Mouse (Mus musculus) stomach, embryonic 14.5 days (tissue): Measurements from ENCODE around the gene Wee1. TPM values are rescaled to one million over a fixed set of nuclear protein-coding genes. Genes with fewer than 3 reads are reported as not detected.
"Not testable (repeated sequence)": the region's sequence is repeated elsewhere in the genome, so short reads cannot be mapped to it uniquely, and the experiment has no call there.

Experiments used
- ATAC-seq: fragments of 200-750 bp; cut with Nextera tagmentation; 2 replicates; pipeline ENCODE4 v1.8.0; 2017; ENCODE audit warnings: low read depth, moderate TSS enrichment; ENCODE audit not compliant: insufficient number of reproducible peaks, insufficient read depth, low FRiP score
- H3K27ac ChIP-seq: fragments of 300-500 bp; sonication (generic); 2 replicates; pipeline ENCODE4 v1.5.1; 2014; ENCODE audit warnings: mild to moderate bottlenecking, low read length, moderate library complexity, mixed read lengths
- H3K27me3 ChIP-seq: fragments of 300-500 bp; sonication (generic); 2 replicates; pipeline ENCODE4 v1.6.1; 2014; ENCODE audit warnings: low read length, control low read depth, mixed read lengths; ENCODE audit not compliant: control insufficient read depth, insufficient read depth
- H3K36me3 ChIP-seq: fragments of 300-500 bp; sonication (generic); 2 replicates; pipeline ENCODE4 v1.6.1; 2014; ENCODE audit warnings: mild to moderate bottlenecking, control low read depth, low read length, moderate library complexity, mixed read lengths; ENCODE audit not compliant: control insufficient read depth, insufficient read depth
- H3K4me1 ChIP-seq: fragments of 300-500 bp; sonication (generic); 2 replicates; pipeline ENCODE4 v1.6.1; 2014; ENCODE audit warnings: low read length, control low read depth, mixed read lengths; ENCODE audit not compliant: control insufficient read depth, insufficient read depth
- H3K4me2 ChIP-seq: fragments of 300-500 bp; sonication (generic); replicated peaks from 2 replicates; pipeline ENCODE4 v1.6.1; 2014; ENCODE audit warnings: low read depth, low read length, control low read depth
- H3K4me3 ChIP-seq: fragments of 300-500 bp; sonication (generic); 2 replicates; pipeline ENCODE4 v1.5.1; 2014; ENCODE audit warnings: low read depth, low read length, control low read depth
- H3K9ac ChIP-seq: fragments of 300-500 bp; sonication (generic); replicated peaks from 2 replicates; pipeline ENCODE4 v1.6.1; 2014; ENCODE audit warnings: low read depth, mild to moderate bottlenecking, control low read depth, low read length, moderate library complexity, mixed read lengths
- H3K9me3 ChIP-seq: fragments of 300-500 bp; sonication (generic); 2 replicates; pipeline ENCODE4 v1.6.1; 2016; ENCODE audit warnings: low read depth, low read length, control low read depth; ENCODE audit not compliant: control insufficient read depth
- WGBS: fragments of 180-500 bp; shearing (Covaris S2); extraction: QIAGEN DNeasy Blood & Tissue Kit; methylation state at CpG from one replicate; pipeline ENCODE4 v1.1.7; 2014; 5-methylcytosine and 5-hydroxymethylcytosine counted together
- polyA plus RNA-seq: library from polyadenylated mRNA; unstranded; fragments of >200 nt; fragmentation: Nextera tagmentation; extraction: Ambion mirVana; gene quantifications from 2 replicates; pipeline ENCODE4 v1.2.1, GENCODE M21; 2014

Gene Wee1
- polyA plus RNA-seq, 1 experiment from 2014 or later, result 38.7 TPM

DNA sequence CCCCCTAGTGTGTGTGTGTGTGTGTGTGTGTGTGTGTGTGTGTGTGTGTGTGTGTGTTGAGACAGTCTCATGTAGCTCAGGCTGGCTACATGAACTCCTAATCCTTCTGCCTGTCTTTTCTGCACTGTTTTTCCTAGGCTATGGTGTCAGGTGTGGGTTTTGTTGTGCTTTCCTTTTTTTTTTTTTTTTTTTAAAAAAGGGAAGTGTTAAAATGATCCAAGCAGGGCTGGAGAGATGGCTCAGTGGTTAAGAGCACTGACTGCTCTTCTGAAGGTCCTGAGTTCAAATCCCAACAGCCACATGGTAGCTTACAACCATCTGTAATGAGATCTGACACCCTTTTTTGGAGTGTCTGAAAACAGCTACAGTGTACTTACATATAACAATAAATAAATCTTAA, 38.3 kb downstream of the Wee1 start:
- not testable (repeated sequence) for H3K27me3 ChIP-seq, H3K4me3 ChIP-seq, H3K27ac ChIP-seq, ATAC-seq, H3K36me3 ChIP-seq, H3K9ac ChIP-seq, H3K9me3 ChIP-seq, H3K4me2 ChIP-seq, H3K4me1 ChIP-seq

DNA sequence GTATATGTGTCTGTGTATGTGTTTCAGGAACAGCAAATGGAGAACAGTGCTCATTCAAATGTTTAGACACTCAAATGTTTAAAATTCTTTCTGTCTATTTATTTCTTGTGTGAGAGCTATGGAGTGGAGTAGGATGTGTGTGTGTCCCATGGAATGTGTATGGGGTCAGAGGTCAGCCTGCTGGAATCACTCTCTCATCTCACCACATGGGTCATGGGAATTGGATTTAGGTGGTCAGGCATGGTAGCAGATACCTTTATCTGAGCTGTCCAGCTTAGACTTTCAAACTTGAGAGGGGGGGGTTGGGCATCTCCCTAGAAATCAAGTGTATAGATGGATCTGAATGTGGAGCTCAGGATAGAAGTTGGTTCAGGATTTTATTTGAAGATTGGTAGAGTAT, 38.8 kb downstream of the Wee1 start:
- ATAC-seq, result no peak
- Histone ChIP-seq H3K9me3 (no peaks in the 10 kb centered on the region), H3K4me2 (no peak overlapping the region), H3K4me1 (peaks cover 8% of the 10 kb centered on the region; the same call in 1 of the 2 replicates), H3K4me3 (no peak overlapping the region), H3K9ac (no peak overlapping the region), H3K27me3 (no peaks in the 10 kb centered on the region), H3K36me3 (no peaks in the 10 kb centered on the region), H3K27ac (no peak overlapping the region)

DNA sequence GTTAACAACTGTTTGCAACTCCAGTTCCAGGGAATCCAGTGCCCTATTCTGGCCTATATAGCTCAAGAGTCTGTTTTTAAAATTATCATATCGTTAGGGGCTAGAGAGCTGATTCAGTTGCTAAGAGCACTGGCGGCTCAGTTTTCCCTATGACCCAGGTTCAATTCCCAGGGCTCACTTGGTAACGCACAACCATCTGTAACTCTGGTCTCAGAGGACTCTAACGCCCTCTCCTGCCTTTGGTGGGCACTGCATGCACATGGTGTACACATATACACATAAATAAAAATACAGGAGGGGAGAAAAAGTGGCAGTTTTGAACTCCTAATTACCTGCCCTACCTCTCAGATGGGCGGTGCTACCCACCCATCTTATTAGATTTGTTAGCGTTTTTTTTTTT, 41.2 kb downstream of the Wee1 start:
- no peaks in the 10 kb centered on the region for H3K27me3 ChIP-seq
- H3K27ac ChIP-seq, result no peak overlapping the region
- no peak overlapping the region for H3K4me3 ChIP-seq
- ATAC-seq, result no peak
- no peaks in the 10 kb centered on the region for H3K4me1 ChIP-seq
- no peaks in the 10 kb centered on the region for H3K36me3 ChIP-seq
- H3K9me3 ChIP-seq, result no peaks in the 10 kb centered on the region
- H3K4me2 ChIP-seq, result no peak overlapping the region
- H3K9ac ChIP-seq, result no peak overlapping the region
- 90% methylated on average over 6 of the region's 6 CpGs for WGBS

DNA sequence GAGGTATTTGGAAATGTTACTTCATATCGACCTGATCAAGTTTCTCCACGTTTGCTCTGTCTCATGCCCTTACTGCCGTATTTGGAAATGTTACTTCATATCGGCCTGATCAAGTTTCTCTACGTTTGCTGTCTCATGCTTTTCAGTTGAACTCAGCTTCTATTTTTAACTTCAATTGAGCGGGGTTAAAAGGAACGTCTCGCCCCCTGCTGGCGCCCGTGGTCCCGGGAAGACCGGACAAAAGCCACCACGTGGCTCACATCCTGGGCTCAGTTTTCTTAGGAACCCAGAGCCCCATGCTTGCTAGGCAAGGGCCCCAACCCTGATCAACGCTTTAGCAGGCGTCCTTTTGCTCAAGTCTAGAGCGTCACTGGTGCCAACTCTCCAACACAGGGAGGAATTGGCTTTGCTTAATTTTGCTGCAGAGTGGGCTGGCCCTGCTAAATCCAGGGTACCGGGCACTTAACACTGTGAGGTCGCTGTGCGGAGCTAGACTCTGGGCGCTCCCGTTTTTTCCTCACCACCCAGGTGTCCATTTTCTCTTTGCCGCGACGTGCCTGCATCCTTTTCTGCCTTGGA, 42.3 kb downstream of the Wee1 start:
- no peaks in the 10 kb centered on the region for H3K9me3 ChIP-seq
- H3K27me3 ChIP-seq, result no peaks in the 10 kb centered on the region
- under 1% methylated on average over 24 of the region's 24 CpGs for WGBS
- peak overlapping the region; percentile 65 for H3K9ac ChIP-seq
- peak; percentile 78 for ATAC-seq
- H3K4me2 ChIP-seq, result peak overlapping the region; percentile 87
- H3K36me3 ChIP-seq, result no peaks in the 10 kb centered on the region
- H3K4me3 ChIP-seq, result peak overlapping the region; percentile 49
- H3K4me1 ChIP-seq, result no peaks in the 10 kb centered on the region
- peak overlapping the region; percentile 98 for H3K27ac ChIP-seq

GRCm38 (mm10) chr7:110164712-110165122, 42.9 kb downstream of the Wee1 start:
- Histone ChIP-seq H3K4me3 (peak overlapping the region; percentile 49), H3K27me3 (no peaks in the 10 kb centered on the region), H3K9me3 (no peaks in the 10 kb centered on the region), H3K27ac (peak overlapping the region; percentile 98), H3K9ac (peak overlapping the region; percentile 65), H3K36me3 (no peaks in the 10 kb centered on the region), H3K4me1 (no peaks in the 10 kb centered on the region), H3K4me2 (peak overlapping the region; percentile 87)
- WGBS, result under 1% methylated on average over 20 of the region's 20 CpGs
- ATAC-seq, result peak; percentile 93

GRCm38 (mm10) chr7:110166233-110166632, 44.4 kb downstream of the Wee1 start:
- Histone ChIP-seq H3K9me3 (no peaks in the 10 kb centered on the region), H3K4me1 (no peaks in the 10 kb centered on the region), H3K4me2 (no peak overlapping the region), H3K4me3 (no peak overlapping the region), H3K27ac (no peak overlapping the region), H3K9ac (no peak overlapping the region), H3K27me3 (no peaks in the 10 kb centered on the region), H3K36me3 (no peaks in the 10 kb centered on the region)
- 78% methylated on average over 8 of the region's 8 CpGs for WGBS
- no peak for ATAC-seq

- Histone ChIP-seq H3K4me1 (no peaks in the 10 kb centered on the region), H3K27me3 (no peaks in the 10 kb centered on the region), H3K9me3 (no peaks in the 10 kb centered on the region), H3K4me2 (no peak overlapping the region), H3K4me3 (no peak overlapping the region), H3K9ac (no peak overlapping the region), H3K36me3 (no peaks in the 10 kb centered on the region), H3K27ac (no peak overlapping the region)
- no peak for ATAC-seq
- 82% methylated on average over 7 of the region's 7 CpGs for whole genome bisulfite sequencing
Observed at GRCm38 (mm10) chr7:110179208-110179607, 57.4 kb downstream of the Wee1 start.

DNA sequence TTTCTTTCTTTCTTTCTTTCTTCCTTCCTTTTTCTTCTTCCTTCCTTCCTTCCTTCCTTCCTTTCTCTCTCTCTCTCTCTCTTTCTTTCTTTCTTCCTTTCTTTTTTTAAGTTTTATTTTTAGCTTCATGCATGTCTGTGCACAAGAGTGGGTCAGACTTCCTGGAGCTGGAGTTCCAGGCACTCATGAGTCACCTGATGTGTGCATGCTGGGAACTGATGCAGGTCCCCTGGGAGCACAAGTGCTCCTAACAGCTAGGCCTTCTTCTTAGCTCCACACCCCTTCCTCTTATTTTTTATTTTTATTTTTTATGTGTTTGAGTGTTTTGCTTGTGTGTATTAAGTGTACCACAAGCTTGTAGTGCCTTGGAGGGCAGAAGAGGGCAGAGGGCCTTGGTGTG, 58.8 kb downstream of the Wee1 start:
- no peaks in the 10 kb centered on the region for H3K36me3 ChIP-seq
- ATAC-seq, result no peak
- H3K9me3 ChIP-seq, result no peaks in the 10 kb centered on the region
- no peak overlapping the region for H3K9ac ChIP-seq
- H3K4me2 ChIP-seq, result no peak overlapping the region
- H3K27ac ChIP-seq, result no peak overlapping the region
- no peaks in the 10 kb centered on the region for H3K4me1 ChIP-seq
- H3K27me3 ChIP-seq, result no peaks in the 10 kb centered on the region
- H3K4me3 ChIP-seq, result no peak overlapping the region

DNA sequence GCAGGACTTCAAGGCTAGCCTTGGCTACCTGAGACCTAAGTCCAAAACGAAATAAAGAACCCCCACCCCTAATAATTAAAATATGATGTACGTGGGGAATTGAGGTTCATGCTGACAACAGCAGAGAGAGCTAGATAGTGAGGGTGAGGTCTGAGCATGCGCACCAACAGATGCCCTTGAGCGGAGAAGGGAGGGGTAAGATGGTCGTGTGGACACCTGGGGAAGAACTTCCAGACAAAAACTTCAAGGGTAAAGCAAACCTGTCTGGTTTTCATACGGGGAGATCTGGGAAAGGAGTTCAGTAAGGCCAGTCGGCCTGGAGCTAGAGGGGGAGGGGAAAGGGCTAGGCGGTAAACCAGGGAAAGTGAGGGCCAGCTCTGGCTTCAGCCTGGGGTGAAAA, 59.6 kb downstream of the Wee1 start:
- Histone ChIP-seq H3K27me3 (no peaks in the 10 kb centered on the region), H3K4me3 (no peak overlapping the region), H3K27ac (no peak overlapping the region), H3K9ac (no peak overlapping the region), H3K9me3 (no peaks in the 10 kb centered on the region), H3K36me3 (no peaks in the 10 kb centered on the region), H3K4me1 (no peaks in the 10 kb centered on the region), H3K4me2 (no peak overlapping the region)
- ATAC-seq, result no peak
- 61% methylated on average over 8 of the region's 8 CpGs for WGBS
